Mouse (Mus musculus): ENCODE measurements around the gene Catsperg1. TPM values are rescaled to one million over a fixed set of nuclear protein-coding genes. Genes with fewer than 3 reads are reported as not detected.
A peak's percentile ranks its signal among the peaks of the same experiment; 100 is the strongest.
"Not testable (repeated sequence)": the region's sequence is repeated elsewhere in the genome, so short reads cannot be mapped to it uniquely, and the experiment has no call there.

Gene Catsperg1
- polyA plus RNA-seq, 1 experiment from 2014 or later = 0.78 TPM

DNA sequence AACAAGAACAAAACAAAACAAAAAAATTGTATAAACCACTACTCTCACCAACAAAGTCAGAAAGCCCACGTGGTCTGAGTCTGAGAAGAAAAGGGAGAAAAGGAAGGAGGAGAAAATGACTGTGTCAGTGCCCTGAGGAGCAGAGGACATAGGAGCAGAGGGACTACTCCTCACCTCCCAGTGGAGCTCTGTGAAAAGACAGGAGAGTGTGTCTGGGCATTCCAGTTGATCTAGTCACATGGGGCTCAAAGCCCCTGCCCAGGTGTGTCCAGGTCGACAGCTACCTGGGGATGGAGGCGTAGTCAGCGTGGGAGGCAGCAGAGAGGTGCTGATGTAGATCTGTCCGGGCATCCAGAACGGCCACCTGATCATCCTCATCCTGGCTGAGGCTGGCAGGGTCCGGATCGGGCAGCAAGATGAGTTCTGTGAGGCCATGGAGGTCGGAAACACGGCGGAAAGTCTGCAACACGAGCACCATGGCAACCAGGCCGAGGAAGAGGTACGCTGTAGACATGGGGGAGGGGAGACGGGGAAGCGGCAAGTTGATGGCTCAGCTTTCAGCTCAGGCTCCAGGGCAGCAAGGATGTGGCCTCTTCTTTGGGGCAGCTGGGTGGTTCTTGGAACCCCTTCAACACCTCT, 11.0 kb upstream of the Catsperg1 start:
- Histone ChIP-seq H3K4me3 (replicated peaks) (no peak overlapping the region), H3K9ac (peak overlapping the region; percentile 29; the same call in 1 of the 2 replicates), H3K4me1 (peaks cover 10% of the 10 kb centered on the region), H3K36me3 (replicated peaks) (no peaks in the 10 kb centered on the region), H3K27me3 (peaks cover 14% of the 10 kb centered on the region), H3K27ac (no peak overlapping the region), H3K4me2 (peak overlapping the region; percentile 34), H3K9me3 (0 out of 2 replicates have a peak, but pooled peaks cover 4% of the 10 kb centered on the region)
- ATAC-seq (ENCODE audit: low FRiP score) = no peak
- WGBS = 10% methylated on average over 16 of the region's 16 CpGs

- Histone ChIP-seq H3K36me3 (replicated peaks) (no peaks in the 10 kb centered on the region), H3K4me3 (replicated peaks) (no peak overlapping the region), H3K9ac (no peak overlapping the region), H3K4me2 (no peak overlapping the region), H3K4me1 (0 out of 2 replicates have a peak, but pooled peaks cover 12% of the 10 kb centered on the region), H3K27me3 (peaks cover 19% of the 10 kb centered on the region), H3K27ac (no peak overlapping the region), H3K9me3 (peaks cover 6% of the 10 kb centered on the region; the same call in 1 of the 2 replicates)
- WGBS = 45% methylated on average over 15 of the region's 15 CpGs
- ATAC-seq (ENCODE audit: low FRiP score) = no peak
Measured at GRCm38 (mm10) chr7:29214846-29215245, 1.0 kb upstream of the Catsperg1 start.

GRCm38 (mm10) chr7:29214236-29214635, 401 bp upstream of the Catsperg1 start:
- H3K9me3 ChIP-seq = no peaks in the 10 kb centered on the region; the same call in 1 of the 2 replicates
- WGBS = 66% methylated on average over 2 of the region's 2 CpGs
- 0 out of 2 replicates have a peak, but pooled peaks cover 12% of the 10 kb centered on the region for H3K4me1 ChIP-seq
- H3K4me2 ChIP-seq = peak overlapping the region; percentile 50; the same call in 1 of the 2 replicates
- H3K27ac ChIP-seq = no peak overlapping the region
- no peak overlapping the region for H3K9ac ChIP-seq
- peaks cover 19% of the 10 kb centered on the region for H3K27me3 ChIP-seq
- ATAC-seq (ENCODE audit: low FRiP score) = no peak
- no peak overlapping the region for H3K4me3 ChIP-seq (replicated peaks)
- H3K36me3 ChIP-seq (replicated peaks) = no peaks in the 10 kb centered on the region

GRCm38 (mm10) chr7:29212775-29213560, 867 bp downstream of the Catsperg1 start:
- H3K27ac ChIP-seq; H3K36me3 ChIP-seq (replicated peaks); H3K9me3 ChIP-seq; H3K9ac ChIP-seq: not testable (repeated sequence)
- 18% methylated on average over 40 of the region's 40 CpGs for WGBS
- ATAC-seq (ENCODE audit: low FRiP score) = 0 out of 2 replicates have a peak, but pooled peaks have one; percentile 7
- Histone ChIP-seq H3K4me3 (replicated peaks) (peak overlapping the region; percentile 24), H3K27me3 (peaks cover 19% of the 10 kb centered on the region), H3K4me1 (0 out of 2 replicates have a peak, but pooled peaks cover 12% of the 10 kb centered on the region), H3K4me2 (peak overlapping the region; percentile 50)

DNA sequence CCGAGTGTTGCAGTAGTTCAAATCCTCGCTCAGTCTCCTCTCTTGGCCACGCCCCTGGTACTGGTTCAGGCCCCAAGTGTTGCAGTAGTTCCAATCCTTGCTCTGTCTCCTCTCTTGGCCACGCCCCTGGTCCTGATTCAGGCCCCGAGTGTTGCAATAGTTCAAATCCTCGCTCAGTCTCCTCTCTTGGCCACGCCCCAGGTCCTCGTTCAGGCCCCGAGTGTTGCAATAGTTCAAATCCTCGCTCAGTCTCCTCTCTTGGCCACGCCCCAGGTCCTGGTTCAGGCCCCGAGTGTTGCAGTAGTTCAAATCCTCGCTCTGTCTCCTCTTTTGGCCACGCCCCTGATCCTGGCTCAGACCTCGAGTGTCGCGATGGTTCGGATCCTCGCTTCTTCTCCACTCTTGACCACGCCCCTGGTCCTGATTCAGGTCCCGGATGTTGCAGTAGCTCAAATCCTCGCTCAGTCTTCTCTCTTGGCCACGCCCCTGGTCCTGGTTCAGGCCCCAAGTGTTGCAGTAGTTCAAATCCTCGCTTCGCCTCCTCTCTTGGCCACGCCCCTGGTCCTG, 1.6 kb downstream of the Catsperg1 start:
- Histone ChIP-seq H3K4me2 (0 out of 2 replicates have a peak overlapping the region, but pooled peaks have one; percentile 50), H3K4me1 (0 out of 2 replicates have a peak, but pooled peaks cover 12% of the 10 kb centered on the region), H3K27ac (no peak overlapping the region), H3K36me3 (replicated peaks) (no peaks in the 10 kb centered on the region), H3K9ac (no peak overlapping the region), H3K4me3 (replicated peaks) (peak overlapping the region; percentile 29), H3K9me3 (no peaks in the 10 kb centered on the region), H3K27me3 (peaks cover 19% of the 10 kb centered on the region)
- 11% methylated on average over 26 of the region's 26 CpGs for WGBS
- ATAC-seq (ENCODE audit: low FRiP score) = no peak

DNA sequence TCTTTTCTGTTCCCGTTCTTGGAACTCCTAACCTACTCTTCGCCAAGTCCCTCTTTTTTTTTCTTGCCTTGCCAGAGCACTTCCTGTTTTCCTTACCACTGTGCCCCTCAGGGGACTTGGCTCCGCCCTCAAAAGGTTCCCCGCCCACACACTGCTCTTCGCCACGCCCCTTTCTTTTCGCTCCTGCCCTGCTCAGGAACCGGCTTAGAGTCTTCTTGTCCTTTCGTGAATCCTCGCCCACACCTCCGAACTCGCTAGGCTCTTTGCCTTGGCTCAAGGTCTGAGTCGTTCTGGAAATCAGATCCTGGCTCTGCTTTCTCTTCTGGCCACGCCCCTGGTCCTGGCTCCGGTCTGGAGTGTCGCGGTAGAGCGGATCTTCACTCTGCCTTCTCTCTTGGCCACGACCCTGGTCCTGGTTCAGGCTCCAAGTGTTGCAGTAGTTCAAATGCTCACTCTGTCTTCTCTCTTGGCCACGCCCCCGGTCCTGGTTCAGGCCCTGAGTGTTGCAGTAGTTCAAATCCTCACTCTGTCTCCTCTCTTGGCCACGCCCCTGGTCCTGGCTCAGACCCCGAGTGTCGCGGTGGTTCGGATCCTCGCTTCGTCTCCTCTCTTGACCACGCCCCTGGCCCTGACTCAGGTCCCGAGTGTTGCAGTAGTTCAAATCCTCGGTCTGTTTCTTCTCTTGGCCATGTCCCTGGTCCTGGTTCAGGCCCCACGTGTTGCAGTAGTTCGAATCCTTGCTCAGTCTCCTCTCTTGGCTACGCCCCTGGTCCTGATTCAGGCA, 2.2 kb downstream of the Catsperg1 start:
- Histone ChIP-seq H3K4me2 (peak overlapping the region; percentile 42), H3K36me3 (replicated peaks) (no peaks in the 10 kb centered on the region), H3K9ac (no peak overlapping the region), H3K27me3 (peaks cover 19% of the 10 kb centered on the region), H3K4me1 (0 out of 2 replicates have a peak, but pooled peaks cover 12% of the 10 kb centered on the region), H3K27ac (no peak overlapping the region), H3K4me3 (replicated peaks) (peak overlapping the region; percentile 29), H3K9me3 (no peaks in the 10 kb centered on the region)
- 5% methylated on average over 34 of the region's 34 CpGs for WGBS
- ATAC-seq (ENCODE audit: low FRiP score) = peak; percentile 47; the same call in 1 of the 2 replicates

GRCm38 (mm10) chr7:29211013-29211412, 2.8 kb downstream of the Catsperg1 start:
- peak overlapping the region; percentile 29 for H3K4me3 ChIP-seq (replicated peaks)
- not testable (repeated sequence) for H3K9me3 ChIP-seq; H3K9ac ChIP-seq; H3K27ac ChIP-seq; ATAC-seq (ENCODE audit: low FRiP score); H3K36me3 ChIP-seq (replicated peaks)
- H3K4me1 ChIP-seq = 0 out of 2 replicates have a peak, but pooled peaks cover 12% of the 10 kb centered on the region
- WGBS = 28% methylated on average over 15 of the region's 15 CpGs
- H3K4me2 ChIP-seq = peak overlapping the region; percentile 42
- H3K27me3 ChIP-seq = peaks cover 19% of the 10 kb centered on the region

DNA sequence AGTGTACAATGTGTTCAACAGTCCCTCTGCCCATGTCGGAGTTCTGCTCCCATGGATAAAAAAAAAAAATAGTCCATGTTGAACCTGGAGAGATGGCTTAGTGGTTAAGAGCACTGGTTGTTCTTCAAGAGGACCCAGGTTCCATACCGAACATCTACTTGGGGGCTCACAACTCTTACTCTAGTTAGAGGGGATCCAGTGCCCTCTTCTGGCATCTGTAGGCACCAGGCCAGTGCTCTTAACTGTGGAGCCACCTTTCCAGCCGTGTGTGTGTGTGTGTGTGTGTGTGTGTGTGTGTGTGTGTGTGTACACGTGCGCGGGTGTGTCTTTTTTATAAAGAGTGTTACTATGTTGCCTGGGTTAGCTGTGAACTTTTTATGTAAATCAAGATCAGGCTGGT, 11.3 kb downstream of the Catsperg1 start:
- Histone ChIP-seq H3K4me3 (replicated peaks) (no peak overlapping the region), H3K4me2 (no peak overlapping the region), H3K27ac (no peak overlapping the region), H3K27me3 (no peaks in the 10 kb centered on the region), H3K9me3 (no peaks in the 10 kb centered on the region), H3K9ac (no peak overlapping the region), H3K4me1 (no peaks in the 10 kb centered on the region), H3K36me3 (replicated peaks) (no peaks in the 10 kb centered on the region)
- WGBS = 88% methylated on average over 6 of the region's 6 CpGs
- ATAC-seq (ENCODE audit: low FRiP score) = no peak

GRCm38 (mm10) chr7:29194230-29194629, 19.6 kb downstream of the Catsperg1 start:
- not testable (repeated sequence) for H3K4me3 ChIP-seq (replicated peaks); H3K4me2 ChIP-seq; H3K27me3 ChIP-seq; H3K4me1 ChIP-seq; H3K36me3 ChIP-seq (replicated peaks); H3K9me3 ChIP-seq; H3K27ac ChIP-seq; ATAC-seq (ENCODE audit: low FRiP score); H3K9ac ChIP-seq
- WGBS = 100% methylated on average over 1 of the region's 1 CpGs

DNA sequence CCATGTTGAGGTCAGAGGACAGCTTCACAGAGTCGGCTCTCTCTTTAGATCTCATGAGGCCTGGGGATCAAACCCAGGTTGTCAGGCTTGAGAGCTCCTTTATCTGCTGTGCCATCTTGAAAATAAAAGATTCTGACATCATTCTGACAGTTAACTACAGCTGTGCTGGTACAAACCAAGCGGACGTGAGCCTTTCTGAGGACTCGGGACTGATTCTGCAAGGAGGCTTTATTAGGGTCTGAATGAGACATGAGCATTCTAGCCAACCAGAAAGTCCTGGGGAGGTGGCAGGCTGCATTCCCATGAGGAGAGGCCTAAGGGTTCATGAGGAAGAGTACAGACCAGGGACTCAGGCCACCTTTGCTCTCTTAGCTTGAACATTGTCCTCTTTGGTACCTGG, 32.5 kb downstream of the Catsperg1 start:
- H3K27ac ChIP-seq; H3K27me3 ChIP-seq; H3K9me3 ChIP-seq; H3K36me3 ChIP-seq (replicated peaks); ATAC-seq (ENCODE audit: low FRiP score); H3K9ac ChIP-seq; H3K4me3 ChIP-seq (replicated peaks): not testable (repeated sequence)
- WGBS = 84% methylated on average over 4 of the region's 4 CpGs
- peaks cover 18% of the 10 kb centered on the region for H3K4me1 ChIP-seq
- H3K4me2 ChIP-seq = peak overlapping the region; percentile 86; the same call in 1 of the 2 replicates

DNA sequence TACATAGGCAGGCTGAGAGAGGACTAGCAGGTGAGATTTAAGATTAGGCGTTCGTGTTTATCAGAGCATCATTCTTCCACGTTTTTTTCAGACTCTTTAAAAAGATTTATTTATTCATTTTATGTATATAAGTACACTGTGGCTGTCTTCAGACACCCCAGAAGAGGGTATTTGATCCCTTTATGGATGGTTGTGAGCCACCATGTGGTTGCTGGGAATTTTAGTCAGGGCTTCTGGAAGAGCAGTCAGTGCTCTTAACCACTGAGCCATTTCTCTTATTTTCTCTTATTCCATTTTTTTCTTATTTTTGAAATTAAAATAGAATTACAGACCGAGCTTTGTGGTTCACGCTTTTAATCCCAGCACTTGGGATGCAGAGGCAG, 33.0 kb downstream of the Catsperg1 start:
- H3K27ac ChIP-seq = no peak overlapping the region
- no peak overlapping the region for H3K9ac ChIP-seq
- ATAC-seq (ENCODE audit: low FRiP score) = no peak; the same call in 1 of the 2 replicates

More for the DNA sequence above, 33.0 kb downstream of the Catsperg1 start:
- WGBS = 42% methylated on average over 5 of the region's 5 CpGs
- Histone ChIP-seq H3K9me3 (no peaks in the 10 kb centered on the region), H3K4me1 (peaks cover 18% of the 10 kb centered on the region), H3K4me2 (peak overlapping the region; percentile 86), H3K27me3 (no peaks in the 10 kb centered on the region), H3K4me3 (replicated peaks) (peak overlapping the region; percentile 83), H3K36me3 (replicated peaks) (peaks cover 8% of the 10 kb centered on the region)
